Mouse (Mus musculus) limb, embryonic 15.5 days (tissue): ENCODE data around the gene Hist2h2ac. TPM values are rescaled to one million over a fixed set of nuclear protein-coding genes. Genes with fewer than 3 reads are reported as not detected.
A peak's percentile ranks its signal among the peaks of the same experiment; 100 is the strongest.
"Not testable (repeated sequence)": the region's sequence is repeated elsewhere in the genome, so short reads cannot be mapped to it uniquely, and the experiment has no call there.

Experiments
- ATAC-seq: fragments of 200-750 bp; cut with Nextera tagmentation; 2 replicates; pipeline ENCODE4 v1.8.0; 2017; ENCODE audit warnings: low read depth, moderate TSS enrichment; ENCODE audit not compliant: insufficient number of reproducible peaks, low FRiP score, low TSS enrichment
- H3K27ac ChIP-seq: fragments of 300-500 bp; sonication (generic); 2 replicates; pipeline ENCODE4 v1.5.1; 2015; ENCODE audit warnings: moderate library complexity, mild to moderate bottlenecking, inconsistent platforms
- H3K27me3 ChIP-seq: fragments of 300-500 bp; sonication (generic); 2 replicates; pipeline ENCODE4 v1.6.1; 2015; ENCODE audit warnings: inconsistent platforms
- H3K36me3 ChIP-seq: fragments of 300-500 bp; sonication (generic); 2 replicates; pipeline ENCODE4 v1.6.1; 2015; ENCODE audit warnings: inconsistent platforms
- H3K4me1 ChIP-seq: fragments of 300-500 bp; sonication (generic); 2 replicates; pipeline ENCODE4 v1.6.1; 2015; ENCODE audit warnings: inconsistent platforms
- H3K4me2 ChIP-seq: fragments of 300-500 bp; sonication (generic); 2 replicates; pipeline ENCODE4 v1.6.1; 2015; ENCODE audit warnings: mild to moderate bottlenecking, inconsistent platforms
- H3K4me3 ChIP-seq: fragments of 300-500 bp; sonication (generic); 2 replicates; pipeline ENCODE4 v1.5.1; 2015; ENCODE audit warnings: mild to moderate bottlenecking, inconsistent platforms
- H3K9ac ChIP-seq: fragments of 300-500 bp; sonication (generic); 2 replicates; pipeline ENCODE4 v1.6.1; 2015; ENCODE audit warnings: inconsistent platforms
- H3K9me3 ChIP-seq: fragments of 300-500 bp; sonication (generic); 2 replicates; pipeline ENCODE4 v1.6.1; 2016; ENCODE audit warnings: inconsistent platforms
- WGBS: fragments of 180-500 bp; shearing (Covaris S2); methylation state at CpG from one replicate; pipeline ENCODE4 v1.1.7; 2015; 5-methylcytosine and 5-hydroxymethylcytosine counted together
- polyA plus RNA-seq: library from polyadenylated mRNA; unstranded; fragments of >200 nt; fragmentation: Nextera tagmentation; extraction: Ambion mirVana; gene quantifications from 2 replicates; pipeline ENCODE4 v1.2.1, GENCODE M21; 2015

The Hist2h2ac gene
- polyA plus RNA-seq, 1 experiment from 2014 or later = 8.7 TPM

GRCm38 (mm10) chr3:96194966-96195365 is 25.7 kb downstream of the Hist2h2ac start:
- ATAC-seq = no peak
- H3K36me3 ChIP-seq = 0 out of 2 replicates have a peak, but pooled peaks cover 1% of the 10 kb centered on the region

GRCm38 (mm10) chr3:96192977-96193376 is 27.7 kb downstream of the Hist2h2ac start:
- no peak overlapping the region for H3K4me2 ChIP-seq
- WGBS = 51% methylated on average over 12 of the region's 12 CpGs
- H3K27me3 ChIP-seq = no peaks in the 10 kb centered on the region
- H3K9ac ChIP-seq = no peak overlapping the region
- H3K9me3 ChIP-seq = no peaks in the 10 kb centered on the region
- no peak overlapping the region for H3K27ac ChIP-seq
- H3K4me1 ChIP-seq = peaks cover 11% of the 10 kb centered on the region
- 0 out of 2 replicates have a peak, but pooled peaks cover 4% of the 10 kb centered on the region for H3K36me3 ChIP-seq
- H3K4me3 ChIP-seq = no peak overlapping the region
- no peak for ATAC-seq

More at GRCm38 (mm10) chr3:96194966-96195365, 25.7 kb downstream of the Hist2h2ac start:
- 77% methylated on average over 10 of the region's 10 CpGs for WGBS
- Histone ChIP-seq H3K4me3 (no peak overlapping the region), H3K9me3 (no peaks in the 10 kb centered on the region), H3K4me1 (peaks cover 15% of the 10 kb centered on the region), H3K27me3 (no peaks in the 10 kb centered on the region), H3K9ac (no peak overlapping the region), H3K4me2 (no peak overlapping the region), H3K27ac (no peak overlapping the region)

GRCm38 (mm10) chr3:96182382-96182776 is 38.3 kb downstream of the Hist2h2ac start:
- WGBS = 27% methylated on average over 4 of the region's 4 CpGs
- Histone ChIP-seq H3K9ac (no peak overlapping the region), H3K4me3 (no peak overlapping the region), H3K27ac (no peak overlapping the region), H3K4me2 (peak overlapping the region; percentile 84; the same call in 1 of the 2 replicates), H3K27me3 (no peaks in the 10 kb centered on the region), H3K9me3 (no peaks in the 10 kb centered on the region), H3K4me1 (peaks cover 25% of the 10 kb centered on the region), H3K36me3 (peaks cover 18% of the 10 kb centered on the region)
- ATAC-seq = no peak

GRCm38 (mm10) chr3:96181510-96182381 is 38.9 kb downstream of the Hist2h2ac start:
- no peak for ATAC-seq
- no peak overlapping the region for H3K27ac ChIP-seq
- no peaks in the 10 kb centered on the region for H3K27me3 ChIP-seq
- peak overlapping the region; percentile 50 for H3K4me3 ChIP-seq
- peaks cover 22% of the 10 kb centered on the region for H3K36me3 ChIP-seq
- no peaks in the 10 kb centered on the region for H3K9me3 ChIP-seq
- WGBS = 25% methylated on average over 12 of the region's 12 CpGs
- peaks cover 25% of the 10 kb centered on the region for H3K4me1 ChIP-seq
- H3K4me2 ChIP-seq = peak overlapping the region; percentile 84
- no peak overlapping the region for H3K9ac ChIP-seq

- peaks cover 25% of the 10 kb centered on the region for H3K4me1 ChIP-seq
- peaks cover 30% of the 10 kb centered on the region for H3K36me3 ChIP-seq
- peak within 1 kb of the TSS; percentile 84 for H3K4me2 ChIP-seq
- H3K4me3 ChIP-seq = peak within 1 kb of the TSS; percentile 50
- ATAC-seq = no peak
- H3K9ac ChIP-seq = peak within 1 kb of the TSS; percentile 31; the same call in 1 of the 2 replicates
- no peak within 1 kb of the TSS for H3K27ac ChIP-seq
- WGBS = 0% methylated on average over 19 of the region's 23 CpGs
- H3K9me3 ChIP-seq = no peaks in the 10 kb centered on the region
- H3K27me3 ChIP-seq = no peaks in the 10 kb centered on the region
These were observed 39.8 kb downstream of the Hist2h2ac start, which contains the start of gene Sv2a for GRCm38 (mm10) chr3:96180727-96181477. Gene Sv2a (plus strand): TSS chr3:96181151.

GRCm38 (mm10) chr3:96179531-96179930 is 41.1 kb downstream of the Hist2h2ac start:
- Histone ChIP-seq H3K36me3 (peaks cover 42% of the 10 kb centered on the region), H3K4me3 (no peak overlapping the region), H3K4me1 (peaks cover 27% of the 10 kb centered on the region), H3K4me2 (no peak overlapping the region), H3K27me3 (no peaks in the 10 kb centered on the region), H3K27ac (no peak overlapping the region), H3K9me3 (no peaks in the 10 kb centered on the region), H3K9ac (no peak overlapping the region)
- ATAC-seq = no peak
- 54% methylated on average over 4 of the region's 4 CpGs for WGBS

GRCm38 (mm10) chr3:96178902-96179301 is 41.8 kb downstream of the Hist2h2ac start:
- 80% methylated on average over 2 of the region's 2 CpGs for WGBS
- no peak overlapping the region for H3K27ac ChIP-seq
- no peak overlapping the region for H3K9ac ChIP-seq
- H3K27me3 ChIP-seq = no peaks in the 10 kb centered on the region
- H3K36me3 ChIP-seq = peaks cover 48% of the 10 kb centered on the region
- no peaks in the 10 kb centered on the region for H3K9me3 ChIP-seq
- ATAC-seq = no peak
- no peak overlapping the region for H3K4me3 ChIP-seq
- no peak overlapping the region for H3K4me2 ChIP-seq
- peaks cover 29% of the 10 kb centered on the region for H3K4me1 ChIP-seq

GRCm38 (mm10) chr3:96178427-96178826 is 42.3 kb downstream of the Hist2h2ac start:
- ATAC-seq = no peak

GRCm38 (mm10) chr3:96175251-96175650 is 45.4 kb downstream of the Hist2h2ac start:
- no peak overlapping the region for H3K4me2 ChIP-seq
- H3K36me3 ChIP-seq = peaks cover 54% of the 10 kb centered on the region
- ATAC-seq = no peak
- WGBS = 95% methylated on average over 6 of the region's 6 CpGs
- peaks cover 31% of the 10 kb centered on the region for H3K4me1 ChIP-seq
- H3K27ac ChIP-seq = no peak overlapping the region
- H3K27me3 ChIP-seq = no peaks in the 10 kb centered on the region
- H3K4me3 ChIP-seq = no peak overlapping the region
- no peak overlapping the region for H3K9ac ChIP-seq
- no peaks in the 10 kb centered on the region for H3K9me3 ChIP-seq

More at GRCm38 (mm10) chr3:96178427-96178826, 42.3 kb downstream of the Hist2h2ac start:
- no peak overlapping the region for H3K4me2 ChIP-seq
- H3K4me1 ChIP-seq = peaks cover 33% of the 10 kb centered on the region
- H3K4me3 ChIP-seq = no peak overlapping the region
- H3K27me3 ChIP-seq = no peaks in the 10 kb centered on the region
- peaks cover 49% of the 10 kb centered on the region for H3K36me3 ChIP-seq
- no peak overlapping the region for H3K27ac ChIP-seq
- WGBS = 79% methylated on average over 4 of the region's 4 CpGs
- H3K9ac ChIP-seq = no peak overlapping the region
- no peaks in the 10 kb centered on the region for H3K9me3 ChIP-seq

GRCm38 (mm10) chr3:96174042-96174441 is 46.6 kb downstream of the Hist2h2ac start:
- ATAC-seq, H3K4me3 ChIP-seq, H3K9ac ChIP-seq, H3K27ac ChIP-seq, H3K9me3 ChIP-seq, H3K4me2 ChIP-seq, H3K27me3 ChIP-seq: not testable (repeated sequence)
- Histone ChIP-seq H3K4me1 (peaks cover 28% of the 10 kb centered on the region), H3K36me3 (peaks cover 62% of the 10 kb centered on the region)
- WGBS = 86% methylated on average over 4 of the region's 4 CpGs

- Histone ChIP-seq H3K4me1 (peaks cover 28% of the 10 kb centered on the region), H3K4me2 (peak overlapping the region; percentile 91), H3K9me3 (no peaks in the 10 kb centered on the region), H3K9ac (peak overlapping the region; percentile 83), H3K36me3 (peaks cover 60% of the 10 kb centered on the region), H3K27ac (peak overlapping the region; percentile 99; the same call in 1 of the 2 replicates), H3K4me3 (peak overlapping the region; percentile 88), H3K27me3 (no peaks in the 10 kb centered on the region)
- no peak for ATAC-seq
- WGBS = 33% methylated on average over 7 of the region's 7 CpGs
These were observed 47.5 kb downstream of the Hist2h2ac start for GRCm38 (mm10) chr3:96173185-96173584.
